Comparison of ENCODE assay signal across 25 mouse cellular contexts in genomic region chr12:16018237-16018636, GRCm38 (mm10).
"Had no signal": no experiment of that assay in that cellular context is flagged by ENCODE, and none has a peak within 500 bp of the region (broad histone marks: within the 10 kb centered on the region; RNA-seq: fewer than 3 reads in every experiment).

No protein-coding gene starts in this region.

- DNase-seq: gastrocnemius, adult 2 months; gastrocnemius, postnatal 10 days; gastrocnemius, postnatal 25 days; heart, adult 18-20 months; heart, postnatal 10 days; heart, postnatal 4 days; kidney, adult 18-20 months; kidney, adult 8-10 months; kidney, postnatal 10 days; kidney, postnatal 25 days; kidney, postnatal 4 days; liver; liver, embryonic 13.5 days had no signal

- H3K36me3 ChIP-seq: heart, embryonic 10.5 days; heart, embryonic 12.5 days; hindbrain, embryonic 10.5 days; hindbrain, embryonic 12.5 days; intestine, embryonic 15.5 days; limb, embryonic 10.5 days; limb, embryonic 12.5 days; liver, embryonic 13.5 days had no signal

- H3K4me3 ChIP-seq: gastrocnemius, adult 2 months; heart, embryonic 10.5 days; heart, embryonic 12.5 days; hindbrain, embryonic 10.5 days; hindbrain, embryonic 12.5 days; intestine, embryonic 15.5 days; layer of hippocampus, adult 2 months; left cerebral cortex, adult 2 months; limb, embryonic 10.5 days; limb, embryonic 12.5 days; liver, embryonic 13.5 days had no signal

- ATAC-seq: hindbrain, embryonic 16.5 days; inflammation-experienced regulatory T-cells, adult 6 months; intestine, embryonic 15.5 days; intestine, postnatal 0 days had no signal

- H3K27me3 ChIP-seq: heart, embryonic 12.5 days; hindbrain, embryonic 12.5 days; intestine, embryonic 15.5 days; limb, embryonic 12.5 days; liver, embryonic 13.5 days had no signal
